8 mouse cellular contexts compared by ENCODE assay signal in genomic region chr1:191834825-191835224, GRCm38 (mm10). TPM values are rescaled to one million over a fixed set of nuclear protein-coding genes. Genes with fewer than 3 reads are reported as not detected.
DNase-seq lines count a peak whose midpoint lies in the region; ATAC-seq and TF ChIP-seq lines count a peak whose summit lies in the region.

No protein-coding gene starts in this region.

- 8% methylated on average over 19 of the region's 19 CpGs for WGBS in bone marrow, adult 2 months
- 16% methylated on average over 19 of the region's 19 CpGs for WGBS in forebrain, embryonic 10.5 days
- 8% methylated on average over 19 of the region's 19 CpGs for WGBS in heart, embryonic 16.5 days
- 9% methylated on average over 19 of the region's 19 CpGs for WGBS in lung, adult 2 months
- WGBS in olfactory bulb, adult 2 months = 11% methylated on average over 19 of the region's 19 CpGs

- peak; percentile 27 to 92; a peak in 2 of 4 replicates for TF ChIP-seq CTCF in CH12.LX (conservative IDR thresholded peaks at IDR 0.05 in 1 of 2, IDR thresholded peaks at IDR 0.05 in 1 of 2; ENCODE audit: low read depth in 2 of 2, low read length in 2 of 2)
- TF ChIP-seq CTCF in bone marrow, adult 2 months (IDR thresholded peaks at IDR 0.05; ENCODE audit: control insufficient read depth, insufficient read depth, low read length) = peak; percentile 93
- peak; percentile 85 for TF ChIP-seq CTCF in lung, adult 2 months (IDR thresholded peaks at IDR 0.05; ENCODE audit: insufficient read depth, low read length)
- TF ChIP-seq CTCF in olfactory bulb, adult 2 months (IDR thresholded peaks at IDR 0.05; ENCODE audit: insufficient read depth, low read depth, low read length) = peak; percentile 91

- H3K27ac ChIP-seq in CH12.LX (ENCODE audit: insufficient read depth, low read depth) = no peak overlapping the region
- H3K27ac ChIP-seq in bone marrow, adult 2 months (ENCODE audit: control insufficient read depth, insufficient read depth, low read depth, low read length, poor library complexity) = no peak overlapping the region
- no peak overlapping the region for H3K27ac ChIP-seq in forebrain, embryonic 10.5 days
- H3K27ac ChIP-seq in heart, embryonic 16.5 days (ENCODE audit: low read length) = no peak overlapping the region
- no peak overlapping the region for H3K27ac ChIP-seq in olfactory bulb, adult 2 months (ENCODE audit: insufficient read depth, low read depth, low read length)

- H3K36me3 ChIP-seq in CH12.LX (replicated peaks in 1 of 2; ENCODE audit: control insufficient read depth in 1 of 2, insufficient read depth in 1 of 2, low read length in 1 of 2) = peaks cover 22 to 48% of the 10 kb centered on the region in 2 experiments
- H3K36me3 ChIP-seq in forebrain, embryonic 10.5 days (replicated peaks) = peaks cover 57% of the 10 kb centered on the region
- H3K36me3 ChIP-seq in heart, embryonic 16.5 days (ENCODE audit: control insufficient read depth, insufficient read depth) = peaks cover 20% of the 10 kb centered on the region

- no peak overlapping the region for H3K4me3 ChIP-seq in CH12.LX (replicated peaks in 1 of 3; ENCODE audit: low read depth in 2 of 3, low read length in 2 of 3, poor library complexity in 1 of 3)
- H3K4me3 ChIP-seq in bone marrow, adult 2 months (replicated peaks; ENCODE audit: control insufficient read depth, low read depth, low read length) = no peak overlapping the region
- no peak overlapping the region for H3K4me3 ChIP-seq in forebrain, embryonic 10.5 days
- H3K4me3 ChIP-seq in heart, embryonic 16.5 days (ENCODE audit: low read length) = peak overlapping the region; percentile 14; the same call in 1 of the 2 replicates
- H3K4me3 ChIP-seq in lung, adult 2 months (replicated peaks; ENCODE audit: extremely low read depth, low read depth, low read length) = peak overlapping the region; percentile 28
- no peak overlapping the region for H3K4me3 ChIP-seq in olfactory bulb, adult 2 months (ENCODE audit: insufficient read depth, low read depth, low read length)

- DNase-seq in CH12.LX (ENCODE audit: extremely low read depth) = peak; percentile 55
- DNase-seq in forebrain, embryonic 10.5 days (ENCODE audit: extremely low spot score, low spot score) = peak; percentile 73
- DNase-seq in kidney, postnatal 10 days = peak; percentile 88
- DNase-seq in lung, adult 2 months = peak; percentile 68
- DNase-seq in thymus, postnatal 14 days = peak; percentile 70

- in situ Hi-C loops in CH12.LX (cut with MboI; ENCODE audit: low pct_ligation_motif_present, low pct_unique_long_range_greater_than_20kb, low sequenced_read_pairs) = loop anchor here (5.0 kb wide), 2 partner anchors 82 to 262 kb away; no protein-coding TSS in a partner anchor

- H3K79me2 ChIP-seq in CH12.LX (replicated peaks; ENCODE audit: control insufficient read depth, extremely low read depth, insufficient read depth, poor library complexity, severe bottlenecking) = no peaks in the 10 kb centered on the region

- dilution Hi-C loops in CH12.LX (cut with MboI; ENCODE audit: extremely low pct_ligation_motif_present, extremely low pct_unique_long_range_greater_than_20kb, low sequenced_read_pairs) = no loop called here

- H3K4me1 ChIP-seq in CH12.LX (ENCODE audit: control insufficient read depth in 1 of 2, insufficient read depth in 2 of 2) = peaks cover 0 to 6% of the 10 kb centered on the region in 2 experiments; a peak in 2 of 4 replicates
- H3K4me1 ChIP-seq in bone marrow, adult 2 months (ENCODE audit: control insufficient read depth, insufficient read depth, low read length) = no peaks in the 10 kb centered on the region
- H3K4me1 ChIP-seq in forebrain, embryonic 10.5 days = peaks cover 29% of the 10 kb centered on the region
- peaks cover 12% of the 10 kb centered on the region for H3K4me1 ChIP-seq in heart, embryonic 16.5 days (ENCODE audit: control insufficient read depth, insufficient read depth, low read length)
- H3K4me1 ChIP-seq in lung, adult 2 months (ENCODE audit: control insufficient read depth, insufficient read depth, low read length) = 0 out of 2 replicates have a peak, but pooled peaks cover 2% of the 10 kb centered on the region
- peaks cover 12% of the 10 kb centered on the region for H3K4me1 ChIP-seq in olfactory bulb, adult 2 months (ENCODE audit: control insufficient read depth, insufficient read depth, low read length)

- TF ChIP-seq EP300 in CH12.LX (IDR thresholded peaks at IDR 0.05; ENCODE audit: low read length) = no peak

- no peak overlapping the region for H3K4me2 ChIP-seq in CH12.LX (ENCODE audit: insufficient read depth, low read depth, poor library complexity, severe bottlenecking)
- H3K4me2 ChIP-seq in heart, embryonic 16.5 days (ENCODE audit: low read depth, low read length) = peak overlapping the region; percentile 53

- no peak overlapping the region for H3K9ac ChIP-seq in CH12.LX (ENCODE audit: insufficient read depth, low read depth)
- H3K9ac ChIP-seq in heart, embryonic 16.5 days (ENCODE audit: low read length) = peak overlapping the region; percentile 46; the same call in 1 of the 2 replicates

- H3K9me3 ChIP-seq in CH12.LX (replicated peaks; ENCODE audit: low read length) = no peaks in the 10 kb centered on the region
- H3K9me3 ChIP-seq in forebrain, embryonic 10.5 days = no peaks in the 10 kb centered on the region
- H3K9me3 ChIP-seq in heart, embryonic 16.5 days (replicated peaks; ENCODE audit: control insufficient read depth, low read length) = no peaks in the 10 kb centered on the region

- TF ChIP-seq POLR2A in CH12.LX (IDR thresholded peaks at IDR 0.05; ENCODE audit: low read depth, low read length) = no peak
- no peak for TF ChIP-seq POLR2A in bone marrow, adult 2 months (IDR thresholded peaks at IDR 0.05; ENCODE audit: borderline replicate concordance, control insufficient read depth, low read depth, low read length)
- TF ChIP-seq POLR2A in lung, adult 2 months (IDR thresholded peaks at IDR 0.05; ENCODE audit: borderline replicate concordance, extremely low read depth, low read depth, low read length) = no peak
- TF ChIP-seq POLR2A in olfactory bulb, adult 2 months (IDR thresholded peaks at IDR 0.05; ENCODE audit: insufficient read depth, low read depth, low read length) = no peak

- peak; percentile 73; the same call in 1 of the 2 replicates for ATAC-seq in heart, embryonic 16.5 days (replicated peaks; ENCODE audit: extremely low read depth, insufficient read depth, low FRiP score)

- TF ChIP-seq RAD21 in CH12.LX (IDR thresholded peaks at IDR 0.05; ENCODE audit: low read depth, low read length) = peak; percentile 95

- H3K27me3 ChIP-seq in CH12.LX (replicated peaks) = no peaks in the 10 kb centered on the region
- no peaks in the 10 kb centered on the region for H3K27me3 ChIP-seq in forebrain, embryonic 10.5 days (ENCODE audit: poor library complexity, severe bottlenecking)
- H3K27me3 ChIP-seq in heart, embryonic 16.5 days (ENCODE audit: control insufficient read depth, insufficient read depth, low read length) = no peaks in the 10 kb centered on the region

TF ChIP-seq in CH12.LX, 34 proteins besides CTCF, POLR2A, EP300 and RAD21:
- TF ChIP-seq NRF1 (IDR thresholded peaks at IDR 0.05; ENCODE audit: low read depth, low read length) (0 out of 2 replicates have a peak, but pooled peaks have one; percentile 10), MEF2A (IDR thresholded peaks at IDR 0.05; ENCODE audit: borderline replicate concordance, low read depth, low read length) (peak; percentile 52; the same call in 1 of the 2 replicates), SMC3 (IDR thresholded peaks at IDR 0.05; ENCODE audit: low read depth, low read length) (peak; percentile 85), SIN3A (IDR thresholded peaks at IDR 0.05; ENCODE audit: low read length) (0 out of 2 replicates have a peak, but pooled peaks have one; percentile 32), IRF4 (IDR thresholded peaks at IDR 0.05; ENCODE audit: low read depth, low read length) (peak; percentile 71), E2F4 (IDR thresholded peaks at IDR 0.05; ENCODE audit: insufficient replicate concordance, low read depth, low read length) (no peak), ZC3H11A (IDR thresholded peaks at IDR 0.05; ENCODE audit: low read depth, low read length) (peak; percentile 68), MAZ (IDR thresholded peaks at IDR 0.05; ENCODE audit: low read depth, low read length) (no peak)

RNA-seq across cellular contexts. Expression of gene Nek2, which starts 13.6 kb away (rescaled TPM):
- total RNA-seq in CH12.LX (2012; rRNA removed) (41.3 and 48.9 TPM in 2 replicates), CH12.LX (2014; rRNA removed) (51.2 and 55.4 TPM in 2 replicates)
- 68.8 and 79.4 TPM in 2 replicates for polyA plus RNA-seq in CH12.LX (2012; ENCODE audit: insufficient read length, low read depth)
- 23.5 and 26.9 TPM in 2 replicates for polyA plus RNA-seq in bone marrow, adult 2 months (2011; ENCODE audit: insufficient read depth, insufficient read length, low replicate concordance, missing spikeins)
- polyA plus RNA-seq in forebrain, embryonic 10.5 days (2016; fragmentation: Nextera tagmentation; extraction: Ambion mirVana) = 69.8 and 70.8 TPM in 2 replicates
- 38.5 and 38.6 TPM in 2 replicates for polyA plus RNA-seq in heart, embryonic 16.5 days (2015; fragmentation: Nextera tagmentation; extraction: Ambion mirVana)
- polyA plus RNA-seq in lung, adult 2 months (2012; rRNA removed) = 1.9 and 3.7 TPM in 2 replicates
- polyA plus RNA-seq in olfactory bulb, adult 2 months (2012; ENCODE audit: insufficient read depth, insufficient read length, low replicate concordance, missing spikeins) = not detected in 2 replicates

Comparison
In these comparisons a context has a peak if more than half of its experiments do, and no peak if none do; other contexts are left out.
1. H3K4me3 ChIP-seq: peak in heart, embryonic 16.5 days (single experiment) and lung, adult 2 months (single experiment); none in CH12.LX (0 of 3), bone marrow, adult 2 months (single experiment), forebrain, embryonic 10.5 days (single experiment) and olfactory bulb, adult 2 months (single experiment).
2. Peak in every context shown above with its lines, with median percentiles within 50 percentile points of each other: DNase-seq and CTCF ChIP-seq.